Mouse (Mus musculus): Measurements from ENCODE around the gene Unc45a. TPM values are rescaled to one million over a fixed set of nuclear protein-coding genes. Genes with fewer than 3 reads are reported as not detected.

The Unc45a gene
- total RNA-seq, 4 experiments from 2014 or later, result 10.4 to 14.9 (median 12.0) TPM

GRCm38 (mm10) chr7:80283226-80283918 lies 57.4 kb downstream of the Unc45a start:
- no peak for DNase-seq (ENCODE audit: low spot score in 2 of 2)

- no peak for DNase-seq (ENCODE audit: low spot score in 2 of 2)
These were observed 59.2 kb downstream of the Unc45a start for GRCm38 (mm10) chr7:80281646-80282045.

- DNase-seq (ENCODE audit: low spot score in 2 of 2), result no peak
These were observed 59.8 kb downstream of the Unc45a start for GRCm38 (mm10) chr7:80280998-80281397.

GRCm38 (mm10) chr7:80280032-80280431 lies 60.8 kb downstream of the Unc45a start:
- no peak for DNase-seq (ENCODE audit: low spot score in 2 of 2)

GRCm38 (mm10) chr7:80276374-80276773 lies 64.4 kb downstream of the Unc45a start:
- no peak for DNase-seq (ENCODE audit: low spot score in 2 of 2)

Other genes with a start within 250 kb of the Unc45a start
- gene Idh2, start 225.6 kb downstream of the Unc45a start, total RNA-seq (2022), result 100 to 1,000 TPM; 295 to 383 (median 326) TPM
- gene Sema4b, start 154.2 kb downstream of the Unc45a start, total RNA-seq (2022), result 1 to 10 TPM in 3 of 4 experiments, under 1 TPM in 1; 0.92 to 2.1 (median 1.5) TPM
- 1 to 10 TPM; 4.8 to 6.2 (median 5.8) TPM for gene Cib1, start 108.2 kb downstream of the Unc45a start, total RNA-seq (2022)
- 1 to 10 TPM in 1 of 4 experiments, under 1 TPM in 3; 0.56 to 1.3 (median 0.83) TPM for gene Gdpgp1, start 108.1 kb downstream of the Unc45a start, total RNA-seq (2022)
- under 1 TPM in 2 of 4 experiments, not detected in 2; 0.20 to 0.48 TPM for gene Ttll13, start 94.6 kb downstream of the Unc45a start, total RNA-seq (2022)
- 10 to 100 TPM; 22.8 to 25.3 (median 24.9) TPM for gene Ngrn, start 79.8 kb downstream of the Unc45a start, total RNA-seq (2022)
- gene Vps33b, start 71.4 kb downstream of the Unc45a start, total RNA-seq (2022), result 1 to 10 TPM; 2.7 to 3.6 (median 3.3) TPM
- gene Prc1, start 46.6 kb downstream of the Unc45a start, total RNA-seq (2022), result under 1 TPM in 1 of 4 experiments, not detected in 3; 0.17 TPM
- gene Rccd1, start 16.6 kb downstream of the Unc45a start, total RNA-seq (2022), result 1 to 10 TPM; 5.6 to 7.7 (median 6.5) TPM
- 10 to 100 TPM; 22.9 to 26.1 (median 24.6) TPM for gene Hddc3, start 2.1 kb upstream of the Unc45a start, total RNA-seq (2022)
- gene Man2a2, start 30.4 kb upstream of the Unc45a start, total RNA-seq (2022), result 100 to 1,000 TPM; 139 to 171 (median 148) TPM
- gene Fes, start 46.9 kb upstream of the Unc45a start, total RNA-seq (2022), result 1 to 10 TPM; 1.7 to 2.7 (median 2.4) TPM
- 10 to 100 TPM; 50.3 to 60.1 (median 56.7) TPM for gene Furin, start 64.4 kb upstream of the Unc45a start, total RNA-seq (2022)
- 1 to 10 TPM in 3 of 4 experiments, under 1 TPM in 1; 0.75 to 1.7 (median 1.2) TPM for gene Blm, start 194.1 kb upstream of the Unc45a start, total RNA-seq (2022)

Data from gastrocnemius, adult 8-10 months (tissue).